Mouse (Mus musculus): ENCODE data around the gene Pmch.

Gene Pmch

DNA sequence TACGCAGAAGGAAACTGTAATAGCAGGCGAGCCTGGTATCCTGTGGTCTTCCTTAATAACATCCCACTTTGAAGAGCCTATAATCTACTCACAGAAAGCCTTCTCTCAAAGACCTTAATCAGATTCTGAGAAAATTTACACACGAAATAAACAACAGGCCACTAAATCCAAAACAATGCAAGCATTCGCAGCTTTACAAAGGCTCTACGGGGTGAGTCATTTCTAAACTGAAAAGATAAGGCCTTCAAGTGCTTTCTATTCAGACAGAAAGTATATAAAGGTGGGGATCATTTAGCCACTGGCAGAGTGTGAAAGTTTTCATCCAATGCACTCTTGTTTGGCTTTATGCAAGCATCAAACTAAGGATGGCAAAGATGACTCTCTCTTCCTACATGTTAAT, at the start of gene Pmch:
Pmch (plus strand) TSS at position 301 of the 400 bp plus-strand sequence.
- no peak for DNase-seq

DNA sequence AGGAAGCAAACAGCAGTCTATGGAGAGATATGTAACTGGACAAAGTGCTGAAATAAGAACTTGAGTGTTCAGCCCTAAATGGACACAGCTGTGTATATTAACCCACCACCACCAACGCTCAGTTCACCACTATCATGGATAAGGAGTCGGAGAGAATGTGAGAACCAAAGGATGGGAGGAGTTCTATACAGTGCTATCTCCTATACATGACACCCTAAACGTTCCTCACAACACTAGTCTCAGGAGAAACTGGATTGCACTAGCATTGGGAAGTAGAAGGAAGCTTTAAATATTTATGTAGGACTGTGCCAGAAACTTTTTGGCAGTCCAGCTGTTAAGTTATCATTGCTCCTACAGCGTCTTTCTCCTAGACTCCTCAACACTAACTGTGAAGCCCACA, 46.6 kb upstream of the Pmch start:
- DNase-seq, result no peak

DNA sequence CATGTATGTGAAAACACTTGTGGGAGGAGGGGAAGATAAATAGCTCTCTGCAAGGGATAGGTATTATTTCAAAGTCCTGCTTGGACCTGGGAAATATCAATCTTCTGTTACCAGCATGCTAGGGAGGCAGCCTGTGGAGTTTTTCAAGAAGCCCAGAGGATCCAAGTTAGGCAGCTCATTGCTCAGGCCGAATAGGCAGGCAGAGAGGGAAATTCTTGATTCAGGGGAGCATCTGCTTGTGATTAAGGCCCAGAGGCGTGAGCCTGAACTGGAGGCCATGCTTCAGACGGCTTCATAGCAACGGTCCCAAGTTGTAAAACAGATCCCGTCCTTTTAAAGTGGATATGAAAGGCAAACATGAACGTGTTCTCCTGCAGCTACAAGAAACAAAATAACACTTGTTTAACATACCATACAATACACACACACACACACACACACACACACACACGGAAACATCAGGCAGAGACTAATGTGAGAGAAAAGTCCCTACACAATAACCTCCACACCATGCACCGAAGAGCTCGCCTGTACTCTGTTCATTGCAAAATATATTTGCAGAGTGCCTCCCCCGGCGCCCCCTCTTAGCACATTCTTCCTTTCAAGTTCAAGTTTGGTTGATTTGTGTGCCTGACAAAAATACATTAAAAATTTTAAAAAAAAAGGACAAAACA, 44.6 kb upstream of the Pmch start:
- no peak for DNase-seq

DNA sequence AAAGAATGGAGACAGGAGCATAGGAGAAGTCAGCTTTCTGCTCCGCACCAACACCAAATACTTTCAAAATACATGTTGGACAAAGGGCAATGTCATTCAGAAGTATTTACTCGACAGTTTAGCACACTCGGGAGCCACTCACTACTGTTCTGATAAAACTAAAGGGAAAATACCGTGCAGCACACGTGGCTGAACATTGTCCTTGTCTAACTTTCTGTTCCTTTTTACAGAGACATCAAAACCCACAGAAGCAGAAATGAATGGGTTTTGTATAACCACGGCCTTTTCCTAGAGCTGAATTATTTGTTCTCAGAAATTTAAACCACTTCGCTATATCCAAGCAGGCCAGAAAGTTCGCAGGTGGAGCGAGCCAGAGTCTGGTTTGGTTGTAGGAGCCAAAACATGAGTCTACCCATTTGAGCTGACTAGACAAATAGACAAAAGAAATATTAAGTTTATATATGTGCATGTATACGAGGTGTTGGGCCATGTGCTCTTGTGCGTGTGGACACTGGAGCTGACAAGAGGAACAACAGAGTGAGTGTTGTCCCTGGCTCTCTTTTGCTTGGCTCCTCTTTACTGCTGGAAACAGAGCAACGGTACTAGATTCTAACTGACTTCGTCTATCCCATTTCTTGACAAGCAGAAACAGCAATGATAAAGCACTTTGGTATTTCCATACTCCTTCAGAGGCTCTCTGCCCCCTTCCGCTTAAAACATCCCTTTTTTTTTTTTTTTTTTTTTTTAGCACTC, 36.5 kb upstream of the Pmch start:
- no peak for DNase-seq

DNA sequence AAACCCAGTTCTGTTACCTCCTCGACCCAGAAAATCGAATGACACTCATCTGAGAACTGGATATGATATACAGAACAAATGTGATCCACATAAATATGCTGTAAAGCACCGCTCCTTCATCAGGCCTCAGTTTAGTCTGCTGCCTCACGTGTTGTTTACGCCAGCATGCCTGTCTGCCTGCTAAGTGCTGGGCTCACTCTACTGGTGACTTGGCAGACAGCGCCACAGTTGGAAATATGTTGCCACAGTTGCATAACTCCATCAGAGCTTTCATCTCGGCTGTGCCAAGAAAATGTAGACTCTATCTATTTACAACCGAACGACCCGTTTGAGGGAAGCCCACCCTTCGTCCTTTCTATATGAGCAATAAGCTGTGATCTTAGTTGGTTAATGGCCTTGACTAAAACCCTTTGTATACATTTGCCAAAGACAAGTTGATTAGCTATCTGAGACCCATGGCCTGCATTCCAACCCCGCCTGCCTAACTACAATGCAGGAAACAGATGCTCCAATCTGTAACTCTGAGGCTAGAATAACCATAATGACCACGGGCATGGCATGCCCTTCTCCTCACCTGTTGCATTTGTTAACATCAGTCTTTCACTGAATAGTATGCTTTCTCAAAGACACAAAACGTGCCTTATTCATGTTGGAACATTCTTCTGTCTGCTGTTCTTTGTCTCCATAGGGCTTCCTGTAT, 33.8 kb upstream of the Pmch start:
- peak; percentile 9 to 10 for DNase-seq

DNA sequence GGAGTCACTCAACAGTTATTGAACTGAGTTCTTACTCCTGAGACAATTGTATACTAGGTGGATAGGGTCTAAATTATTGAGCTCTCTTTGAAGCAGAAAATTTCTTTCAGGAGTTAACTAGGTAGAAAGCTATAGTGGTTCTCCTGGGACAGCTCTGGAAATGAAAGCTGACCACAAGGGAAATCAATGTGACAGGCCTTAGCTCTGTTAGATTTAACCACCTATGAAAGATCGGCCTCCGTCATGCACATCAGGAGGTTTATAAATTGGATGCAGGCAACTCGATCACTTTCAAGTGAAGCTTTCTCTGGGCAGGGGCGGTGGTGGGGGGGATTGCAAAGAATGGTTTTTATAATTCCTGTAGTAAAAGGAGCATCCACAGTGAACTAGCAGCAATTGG, 27.4 kb upstream of the Pmch start:
- no peak for DNase-seq

DNA sequence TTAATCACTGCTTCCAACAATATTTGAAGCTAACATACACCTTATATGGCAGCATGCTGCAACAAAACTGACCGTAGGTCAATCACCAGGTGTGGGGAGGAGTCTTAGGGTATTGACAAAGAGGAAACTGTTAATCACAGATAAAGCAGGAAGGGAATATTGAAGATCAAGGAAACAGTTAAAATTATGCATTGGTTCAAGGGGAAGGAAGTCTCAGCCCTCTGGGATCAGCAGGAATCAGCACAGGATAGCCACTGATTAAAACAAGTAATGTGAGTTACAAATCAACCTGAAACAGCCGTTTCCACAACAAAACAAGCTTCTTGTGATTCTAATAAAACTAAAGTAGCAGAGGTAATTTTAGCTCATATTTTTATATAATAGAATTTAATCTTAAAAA, 26.0 kb upstream of the Pmch start:
- DNase-seq, result no peak

DNA sequence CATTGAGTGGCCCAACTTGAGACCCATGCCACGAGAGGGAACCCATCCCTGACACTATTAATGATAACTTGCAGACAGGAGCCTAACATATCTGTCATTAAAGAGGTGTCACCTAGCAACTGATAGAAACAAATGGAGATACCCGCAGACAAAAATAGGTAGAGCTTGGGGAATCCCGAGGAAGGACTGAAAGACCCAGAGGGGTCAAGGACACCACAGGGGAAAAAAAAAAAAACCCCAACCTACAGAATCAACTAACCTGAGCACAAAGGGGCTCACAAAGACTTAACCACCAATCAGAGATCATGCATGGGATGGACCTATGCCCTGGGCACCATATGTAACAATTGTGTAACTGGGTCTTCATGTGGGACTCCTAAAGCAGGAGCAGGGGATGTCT, 23.5 kb upstream of the Pmch start:
- no peak for DNase-seq

DNA sequence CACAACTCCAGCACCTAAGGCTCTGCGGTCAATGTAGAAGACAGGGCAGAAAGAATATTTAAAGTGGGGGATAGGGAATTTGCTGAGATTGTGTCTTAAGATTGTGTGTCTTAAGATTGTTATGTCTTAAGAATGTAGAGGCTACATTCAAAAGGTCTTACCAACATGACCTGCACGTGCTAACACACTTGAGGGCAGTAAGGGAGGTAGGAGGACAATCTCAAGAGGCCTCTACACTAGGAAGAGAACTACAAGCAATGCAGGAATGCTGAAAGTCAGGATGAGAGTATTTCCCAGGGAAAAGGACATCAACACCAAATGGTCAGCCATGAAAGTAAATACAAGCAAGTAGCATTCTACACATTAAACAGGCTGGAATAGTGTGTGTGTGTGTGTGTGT, 15.3 kb downstream of the Pmch start:
- no peak for DNase-seq

DNA sequence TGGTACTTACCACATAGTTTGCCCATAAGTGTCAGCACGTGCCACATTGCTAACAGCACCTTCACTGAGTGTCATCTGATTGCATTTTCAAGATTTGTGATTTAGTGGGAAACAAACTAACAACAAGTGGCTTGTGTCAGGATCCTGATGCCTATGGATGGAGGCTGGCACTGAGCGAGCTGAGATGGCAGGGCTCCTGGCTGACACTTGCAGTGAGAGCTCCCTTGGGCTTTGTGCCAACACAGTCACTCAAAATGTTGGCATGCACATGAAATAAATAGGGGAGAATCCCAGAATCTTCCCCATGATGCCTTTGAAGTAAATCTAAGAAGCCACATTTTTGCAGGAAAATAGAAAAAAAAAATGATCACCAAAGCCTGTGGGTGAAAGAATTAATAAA, 22.4 kb downstream of the Pmch start:
- DNase-seq, result no peak

DNA sequence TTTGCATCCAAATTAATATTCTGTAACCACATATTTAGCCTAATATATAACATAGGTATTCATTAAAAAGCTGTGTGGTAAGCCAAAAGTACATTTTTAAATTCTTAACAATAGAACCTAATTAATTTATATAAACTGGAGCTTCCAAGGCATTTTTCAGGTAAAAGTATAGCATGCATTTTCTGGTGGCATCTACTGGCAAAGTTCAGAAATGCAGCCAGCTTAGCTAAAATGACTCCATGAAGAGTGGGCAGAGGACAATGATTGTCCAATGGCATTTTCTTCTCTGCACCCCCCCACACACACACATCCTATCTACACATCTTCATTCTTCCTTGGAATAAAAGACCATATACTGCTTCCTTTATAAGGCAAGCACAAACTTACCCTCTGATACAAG, 28.8 kb downstream of the Pmch start:
- DNase-seq, result no peak

DNA sequence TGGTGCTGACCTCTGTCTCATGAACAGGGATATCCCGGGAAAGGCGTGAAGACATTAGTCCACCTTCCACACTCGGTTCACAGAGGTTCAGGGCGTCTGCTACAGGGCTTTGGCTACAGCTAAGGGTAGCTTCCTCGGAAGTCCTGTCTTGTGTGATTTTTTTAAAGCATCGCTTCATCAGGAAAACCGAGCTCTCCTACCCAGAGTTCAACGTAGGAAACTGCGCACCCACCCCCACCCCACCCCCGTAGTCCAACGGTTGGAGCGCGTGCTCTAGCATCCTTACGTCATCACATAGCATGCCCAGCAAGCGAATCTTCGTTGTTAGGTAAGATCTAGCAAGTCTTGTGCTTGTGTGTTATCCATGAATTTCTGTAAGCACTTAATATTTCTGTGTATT, 44.8 kb downstream of the Pmch start:
- DNase-seq, result no peak

Data from cerebellum, postnatal 36 days (tissue).